Mouse (Mus musculus) frontal cortex, postnatal 10 days (tissue): ENCODE data around the gene Fbxo4.

Experiments used
- DNase-seq, 2 experiments: peaks; one replicate each; pipeline ENCODE4 v3.0.0; 2022; ENCODE audit warnings: low spot score in 2 of 2, mixed read lengths in 1 of 2

Gene Fbxo4

DNA sequence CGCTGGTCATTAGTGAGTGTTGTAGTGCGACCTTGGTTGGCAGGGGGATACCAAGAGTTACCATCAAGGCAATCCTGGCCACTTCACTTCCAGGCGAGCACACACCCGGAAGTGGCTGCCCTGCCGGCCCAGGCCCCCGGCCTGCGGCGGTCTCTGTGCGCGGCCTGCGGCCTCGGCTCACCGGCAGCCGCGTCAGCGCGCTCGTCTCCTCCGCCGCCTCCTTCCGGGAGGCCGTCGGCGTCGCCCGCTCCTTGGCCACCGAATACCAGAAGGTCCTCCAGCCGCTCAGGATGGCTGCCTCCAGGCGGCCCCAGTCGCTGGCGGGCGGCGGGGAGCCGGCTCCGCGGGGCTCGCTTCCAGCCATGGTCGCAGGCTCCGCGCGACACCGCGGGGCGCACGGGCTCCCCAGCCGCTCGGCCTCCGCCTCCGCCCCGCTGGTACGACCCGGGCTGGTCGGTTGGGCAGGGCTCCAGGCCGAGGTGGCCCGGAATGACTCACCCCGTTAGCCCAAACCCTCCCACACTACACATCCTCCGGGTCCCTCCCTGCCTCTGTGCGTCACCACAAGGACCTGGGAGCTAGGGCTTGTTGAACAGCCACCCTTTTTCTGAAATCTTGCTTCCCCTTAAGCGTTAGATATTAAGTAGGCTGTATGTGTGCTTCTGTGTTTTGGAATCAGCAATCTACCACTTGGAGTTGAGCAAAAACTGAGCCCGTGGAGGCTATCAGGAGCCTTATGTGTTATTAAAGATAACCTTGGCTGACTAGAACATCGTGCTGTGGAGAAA, at the start of gene Fbxo4:
Fbxo4 (minus strand) TSS at position 513 of the 788 bp plus-strand sequence.
- peak; percentile 70 to 71 for DNase-seq

DNA sequence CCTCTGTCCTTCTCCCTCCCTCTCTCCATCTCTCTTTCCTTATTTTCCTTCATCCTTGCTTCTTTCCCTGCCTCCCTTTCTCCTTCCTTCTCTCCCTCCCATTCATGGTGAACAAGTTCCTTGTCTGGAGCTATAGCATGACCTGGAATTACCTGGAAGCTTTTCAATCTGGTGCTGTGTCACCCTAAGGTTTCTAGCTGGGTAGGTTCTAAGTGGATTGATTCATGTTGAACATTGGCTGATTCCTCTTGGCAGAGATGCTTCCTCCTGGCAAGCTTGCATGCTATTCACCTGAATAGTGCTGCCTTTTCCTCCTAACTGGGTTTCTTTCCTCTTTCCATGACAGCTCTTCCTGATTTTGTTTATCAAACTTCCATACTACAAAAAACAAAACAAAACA, 49.6 kb upstream of the Fbxo4 start:
- DNase-seq = no peak

DNA sequence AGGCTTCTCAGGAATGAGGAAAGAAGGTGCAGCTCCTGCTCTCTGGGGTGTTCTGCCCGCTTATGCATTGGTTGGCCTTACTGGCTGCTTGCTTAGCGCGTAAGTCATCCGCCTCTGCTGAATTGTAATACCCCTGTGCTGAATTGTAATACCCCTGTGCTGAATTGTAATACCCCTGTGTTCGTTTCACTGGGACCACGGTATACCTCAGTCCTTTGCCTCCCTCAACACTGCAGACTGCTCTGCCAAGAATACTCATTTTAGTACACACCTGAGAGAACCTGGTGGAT, 49.0 kb upstream of the Fbxo4 start:
- DNase-seq = no peak

DNA sequence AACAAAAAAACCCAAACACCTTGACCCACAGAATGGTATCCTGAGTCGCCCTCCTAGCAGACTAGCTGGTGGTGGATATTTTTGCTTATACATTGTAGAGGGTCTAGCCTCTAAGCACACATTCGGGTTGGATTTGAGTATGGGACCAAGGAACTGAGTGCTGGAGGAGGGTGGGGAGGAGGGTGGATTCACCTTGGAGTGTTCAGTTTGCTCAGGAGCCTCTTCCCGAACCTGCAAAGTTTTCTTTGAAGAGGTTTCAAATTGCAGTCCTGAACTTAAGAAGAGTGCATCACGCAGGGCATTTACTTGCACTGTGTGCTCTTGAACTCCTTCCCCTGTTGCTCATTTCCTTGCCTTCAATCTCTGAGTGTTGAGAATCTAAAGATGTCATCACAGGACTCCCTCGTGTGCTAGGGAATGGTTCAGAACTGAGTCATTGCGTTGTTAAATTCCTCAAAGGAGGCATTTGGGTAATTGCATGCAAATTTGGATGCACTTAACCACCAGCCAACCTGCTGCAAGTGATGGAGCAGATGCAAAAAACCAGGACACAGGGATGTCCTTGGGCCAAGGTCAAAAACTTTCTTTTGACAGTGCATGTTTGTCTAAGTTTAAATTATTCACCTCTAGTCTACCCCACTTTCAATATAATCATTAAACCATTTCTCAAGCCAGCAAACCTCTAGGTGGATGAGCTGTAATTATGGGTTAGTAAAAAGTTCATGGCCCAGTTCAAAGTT, 48.5 kb upstream of the Fbxo4 start:
- no peak for DNase-seq

DNA sequence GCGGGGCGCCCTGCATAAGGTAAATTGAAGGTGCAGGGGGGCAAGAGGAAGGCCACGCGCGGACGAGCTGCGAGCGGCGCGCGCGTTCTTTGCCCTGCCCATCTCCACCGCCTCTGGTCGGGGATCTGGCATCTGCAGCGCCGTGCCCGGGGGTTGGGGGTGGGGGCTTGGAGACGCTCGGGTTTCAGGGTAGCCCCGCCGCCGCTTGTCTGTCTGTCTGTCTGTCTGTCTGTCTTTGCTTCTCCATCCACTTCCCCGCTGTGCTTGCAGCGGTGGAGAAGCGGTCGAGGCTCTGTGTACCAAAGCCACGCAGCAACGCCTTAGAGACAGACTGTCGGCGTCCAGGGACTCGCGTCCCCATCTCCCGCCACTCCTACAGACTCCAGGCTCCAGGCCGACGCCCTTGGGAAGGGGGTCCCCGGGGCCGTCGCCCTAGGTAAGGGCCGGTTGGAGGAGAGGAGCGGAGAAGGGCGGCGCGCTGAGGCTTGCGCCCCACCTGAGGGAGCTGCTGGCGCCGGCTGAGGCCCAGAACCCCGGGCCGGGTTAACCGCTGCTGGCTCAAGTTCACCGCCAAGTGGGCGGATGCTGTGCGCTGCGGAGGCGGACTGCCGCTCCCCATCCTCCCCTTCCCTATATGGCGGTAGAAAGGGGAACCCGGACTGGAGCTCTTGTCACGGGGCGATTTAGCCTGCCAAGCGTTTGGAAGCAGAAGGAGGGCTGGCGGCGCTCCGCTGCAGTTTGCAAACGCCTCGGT, 47.6 kb upstream of the Fbxo4 start:
- peak; percentile 74 to 83 for DNase-seq

DNA sequence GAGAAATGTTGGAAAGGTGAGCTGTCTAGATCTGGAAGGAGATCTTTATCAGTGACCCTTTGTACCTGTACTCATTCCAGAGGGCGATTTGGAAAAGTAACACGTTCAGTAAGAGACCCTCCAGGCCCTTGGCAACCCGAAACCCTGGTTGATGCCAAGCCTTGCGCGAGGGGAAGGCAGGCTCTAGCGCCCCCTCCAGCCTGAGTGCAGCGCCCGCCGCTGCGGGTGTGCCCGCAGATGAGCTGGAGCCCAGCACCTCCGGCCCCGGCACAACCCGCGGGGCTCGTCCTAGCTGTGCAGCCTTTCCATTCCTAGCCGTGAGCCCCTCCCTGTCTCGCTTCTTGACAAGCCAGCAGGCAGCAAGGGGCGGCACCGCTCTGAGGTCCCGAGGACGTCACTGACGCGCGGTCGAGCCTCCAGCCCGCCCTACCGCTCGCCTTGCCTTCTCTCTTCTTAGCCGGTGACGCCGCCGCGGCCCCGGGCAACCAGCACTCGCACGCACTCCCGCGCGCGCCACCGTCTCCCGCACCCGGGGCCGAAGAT, 46.9 kb upstream of the Fbxo4 start, which contains the start of gene Oxct1:
Oxct1 (plus strand) TSS at position 153 of the 543 bp plus-strand sequence.
- DNase-seq = peak; percentile 89 to 94

DNA sequence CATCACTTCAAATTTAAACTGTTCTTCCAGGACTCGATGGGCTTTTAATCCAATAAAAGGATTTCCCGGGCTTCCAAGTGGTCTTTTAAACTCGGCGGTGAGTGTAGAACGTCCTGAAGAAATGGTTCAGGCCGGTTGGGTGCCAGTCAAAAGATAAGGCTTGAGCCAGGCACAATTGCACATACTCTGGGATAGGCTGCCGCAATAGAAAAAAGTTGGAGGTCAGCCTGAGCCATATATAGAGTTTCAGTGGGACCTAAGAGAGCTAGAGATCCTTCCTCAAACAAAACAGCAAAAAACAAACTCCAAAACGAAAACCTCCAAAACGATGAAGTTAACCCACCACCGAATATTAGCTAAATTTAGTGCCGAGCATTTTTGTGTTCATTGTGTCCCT, 46.1 kb upstream of the Fbxo4 start:
- DNase-seq = no peak

DNA sequence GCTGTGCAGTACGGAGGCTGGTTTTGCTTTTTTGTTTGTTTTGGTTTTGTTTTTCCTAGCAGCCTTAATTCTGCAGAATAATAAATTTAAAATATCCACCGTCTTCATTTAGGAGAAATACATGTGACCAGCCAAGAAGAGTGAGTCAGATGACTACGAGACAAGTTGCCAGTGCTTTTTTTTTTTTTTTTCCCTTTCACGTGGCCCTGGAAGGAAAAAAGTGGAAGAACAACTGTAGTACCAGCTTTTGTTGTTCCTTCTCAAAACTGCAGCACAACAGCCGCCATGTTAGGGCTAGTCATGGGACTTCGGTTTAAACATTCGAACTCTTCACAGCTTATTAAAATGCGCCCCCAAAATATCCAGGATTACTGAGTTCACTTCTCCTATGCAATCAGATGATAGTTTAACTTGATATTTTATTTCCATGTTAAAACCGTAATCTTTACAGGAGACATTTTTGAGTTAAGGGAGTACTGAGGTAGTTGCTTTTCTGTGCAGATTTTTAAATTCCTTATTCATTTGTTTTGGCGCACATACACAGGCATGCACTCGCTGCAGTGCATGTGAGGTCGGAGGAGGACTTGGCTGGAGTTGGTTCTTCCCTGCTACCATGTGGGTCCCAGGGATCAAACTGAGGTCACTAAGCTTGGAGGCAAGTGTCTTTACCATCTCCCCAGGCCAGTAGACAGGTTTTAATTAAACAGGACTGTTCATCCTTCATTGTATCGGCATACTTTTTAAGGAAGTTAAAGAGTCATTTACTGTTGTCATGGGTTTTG, 45.5 kb upstream of the Fbxo4 start:
- DNase-seq = no peak

DNA sequence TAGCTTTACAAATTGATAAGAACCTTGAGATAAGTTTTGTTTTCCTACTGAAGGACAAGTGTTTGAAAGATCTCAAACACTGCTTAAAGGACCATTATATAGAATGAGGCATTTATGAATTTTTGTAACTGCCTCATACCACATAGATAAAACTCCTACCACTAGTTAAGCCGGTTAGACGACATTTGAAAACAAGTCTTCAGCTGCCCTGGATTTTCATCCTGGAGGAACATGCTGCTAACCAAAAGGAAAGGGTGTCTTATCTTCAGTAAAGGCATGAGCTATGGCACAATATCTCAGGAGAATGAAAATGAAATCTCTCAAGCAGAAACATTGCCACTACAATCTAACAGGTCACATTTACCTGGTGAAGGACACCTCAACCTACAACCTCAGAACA, 44.4 kb upstream of the Fbxo4 start:
- DNase-seq = no peak

DNA sequence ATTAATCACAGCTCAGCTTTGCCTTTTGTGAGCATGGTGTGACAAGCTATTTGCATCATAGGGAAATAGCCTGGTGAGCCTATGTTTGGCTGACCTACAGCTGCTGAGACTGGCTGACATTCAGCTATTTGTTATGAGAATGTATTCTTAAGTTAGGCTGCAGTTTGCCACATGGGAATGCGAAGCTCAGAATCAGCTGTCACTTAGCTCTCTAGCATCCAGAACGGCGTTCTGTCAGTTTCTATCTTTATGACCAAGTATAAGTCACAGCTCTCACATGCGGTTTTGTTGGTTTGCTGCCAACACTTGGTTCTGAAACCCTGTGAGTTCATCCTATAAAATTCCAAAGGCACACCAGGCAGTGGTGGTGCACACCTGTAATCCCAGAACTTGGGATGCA, 41.3 kb upstream of the Fbxo4 start:
- DNase-seq = no peak

DNA sequence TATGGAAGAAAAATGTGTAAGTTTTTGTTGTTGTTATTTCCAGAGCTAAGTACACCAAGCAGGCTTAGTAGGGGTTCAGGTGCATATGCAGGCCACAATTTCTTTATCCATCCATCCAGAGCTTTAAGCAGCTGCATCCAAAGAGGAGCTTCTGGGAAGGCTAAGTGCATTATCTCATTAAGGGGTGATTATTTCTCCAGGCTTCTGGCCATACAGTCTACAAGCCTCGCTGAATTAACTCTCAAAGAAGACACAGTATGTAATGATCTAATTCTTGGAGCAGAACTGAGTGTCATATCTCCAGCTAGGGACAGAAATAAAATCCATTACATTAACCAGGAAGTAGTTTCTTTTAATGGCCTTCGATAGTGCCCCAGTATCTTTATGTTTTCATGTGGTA, 34.5 kb upstream of the Fbxo4 start:
- no peak for DNase-seq

DNA sequence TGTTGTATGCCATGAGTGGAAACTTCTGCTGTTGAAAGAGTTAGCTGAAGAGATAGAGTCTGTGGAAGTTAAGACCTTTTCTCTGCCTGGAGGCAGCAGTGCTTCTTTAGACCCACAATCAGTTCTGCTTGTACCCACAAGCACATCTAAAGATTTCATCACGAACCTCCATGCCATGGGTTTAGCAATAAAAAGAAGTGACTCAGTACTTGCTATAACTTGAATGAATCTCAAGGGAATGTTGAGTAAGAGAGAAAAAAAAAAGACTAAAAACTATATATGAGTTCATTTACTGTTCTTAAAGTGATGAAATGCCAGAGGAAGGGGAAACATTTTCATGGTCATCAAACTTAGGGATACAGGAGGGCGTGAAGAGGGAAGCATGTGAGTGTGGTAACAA, 21.2 kb upstream of the Fbxo4 start:
- DNase-seq = no peak

DNA sequence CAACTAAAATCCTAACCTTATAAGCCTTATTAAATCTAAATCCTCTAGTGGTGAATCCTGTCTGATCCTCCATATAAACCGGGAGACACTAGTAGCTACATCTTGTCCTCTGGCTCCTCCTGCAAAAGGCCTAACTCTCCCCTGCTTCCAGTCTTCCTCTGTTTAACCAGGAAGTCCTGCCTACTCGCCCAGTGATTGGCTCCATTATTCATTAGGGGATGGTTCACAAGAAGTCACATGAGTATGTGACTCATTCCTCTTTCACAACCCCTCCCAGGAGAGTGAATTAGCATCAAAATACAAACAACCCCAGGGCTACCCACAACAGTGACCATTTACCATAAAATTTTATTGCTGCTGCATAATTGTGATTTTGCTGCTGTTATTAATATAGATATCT, 19.8 kb upstream of the Fbxo4 start:
- no peak for DNase-seq

DNA sequence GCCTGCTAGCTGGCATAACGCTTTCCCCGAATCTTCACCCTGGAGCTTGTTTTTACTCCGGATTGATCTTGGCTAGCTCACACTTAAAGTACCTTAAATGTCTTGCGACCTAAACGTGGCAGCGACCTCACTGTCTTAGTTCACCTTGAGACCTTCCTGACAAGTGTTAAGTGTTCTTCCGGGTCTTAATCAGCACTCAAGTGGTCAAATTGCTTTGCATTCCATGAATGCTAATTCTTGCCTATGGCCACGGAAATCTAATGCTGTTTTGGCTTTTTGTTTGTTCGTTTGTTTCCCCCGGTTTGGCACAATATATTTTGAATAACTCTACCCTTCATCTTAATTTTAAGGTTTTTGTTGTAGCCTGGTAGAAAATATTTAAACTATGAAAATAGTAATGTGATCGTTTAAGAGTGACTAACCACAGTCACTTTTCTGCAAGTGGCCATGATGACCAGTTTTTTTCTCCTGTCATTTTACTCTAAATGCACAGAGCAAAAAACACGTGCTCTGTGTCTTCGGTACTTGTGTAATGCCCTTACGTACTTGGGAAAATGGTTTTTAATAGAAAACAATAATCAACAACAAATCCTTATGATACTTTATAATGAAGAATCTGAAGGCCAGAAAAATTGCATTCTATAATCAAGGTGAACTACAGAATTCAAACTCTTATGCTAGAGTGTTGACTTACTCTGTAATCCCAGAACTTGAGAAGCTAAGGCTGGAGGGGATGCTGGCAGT, 17.1 kb upstream of the Fbxo4 start:
- DNase-seq = no peak

DNA sequence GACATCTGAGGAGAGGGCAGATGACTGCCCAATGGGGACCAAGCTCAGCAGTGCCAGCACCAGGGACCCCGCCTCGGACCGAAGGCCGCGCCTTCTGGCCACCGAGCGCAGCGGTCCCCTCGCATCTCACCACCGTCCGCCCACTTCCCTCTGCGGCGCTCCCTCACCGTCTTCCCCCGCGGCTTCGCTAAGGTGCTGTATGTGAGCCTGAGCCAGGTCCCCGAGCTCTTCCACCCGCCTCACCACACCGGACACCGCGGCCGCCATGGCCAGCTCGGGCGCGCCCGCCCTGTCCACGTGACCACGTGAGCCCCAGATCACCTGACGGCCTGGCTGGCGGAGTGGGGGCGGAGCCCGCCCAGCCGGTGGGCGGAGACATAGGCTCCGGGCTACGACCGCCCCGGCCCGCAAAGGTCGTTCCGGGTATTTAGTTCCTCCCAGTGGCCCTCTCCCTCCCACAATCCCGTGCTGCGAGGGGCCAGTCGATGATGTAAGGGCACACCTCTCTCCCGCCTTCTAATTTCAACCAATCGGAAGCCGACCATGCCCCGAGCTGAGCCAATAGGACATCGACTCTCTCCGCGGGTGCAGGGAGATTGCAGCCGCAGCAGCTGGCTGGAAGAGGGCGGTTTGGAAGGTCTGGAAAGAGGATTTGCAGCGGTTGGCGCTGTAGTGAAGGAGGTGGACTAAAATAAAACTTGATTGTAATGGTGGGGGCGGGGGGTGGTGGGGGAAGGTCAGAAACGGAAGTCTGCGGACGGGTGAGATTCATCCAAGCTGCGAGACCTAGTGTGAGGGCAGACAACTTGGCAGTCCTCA, 16.3 kb upstream of the Fbxo4 start, which contains the start of gene AW549877:
AW549877 (minus strand) TSS at position 297 of the 819 bp plus-strand sequence.
- peak; percentile 97 to 99 for DNase-seq

DNA sequence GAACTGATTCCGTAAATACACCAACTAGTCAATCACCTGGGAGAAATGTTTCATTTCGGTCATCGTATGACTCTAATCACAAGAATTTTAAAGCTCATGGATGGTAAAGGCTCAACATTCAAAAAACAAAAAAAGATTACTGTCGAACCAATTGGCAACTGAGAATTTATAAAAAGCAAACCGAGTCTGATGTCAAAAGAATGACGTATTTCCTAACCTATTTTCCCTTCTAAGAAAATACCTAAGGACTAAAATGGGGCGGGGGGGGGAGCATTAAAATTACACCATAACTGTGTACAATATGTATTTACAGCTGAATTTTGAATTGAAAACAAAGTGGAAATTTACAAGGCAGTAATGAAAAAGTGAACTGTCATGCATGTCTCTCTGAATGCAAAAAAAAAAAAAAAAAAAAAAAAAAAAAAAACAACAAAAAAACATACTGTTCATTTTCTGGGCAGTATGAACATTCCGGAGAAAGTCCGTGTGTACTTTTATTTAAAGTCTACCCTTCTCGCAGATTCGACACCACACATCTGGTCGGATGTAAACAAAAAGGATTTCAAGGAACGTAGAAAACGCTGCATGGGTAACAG, 15.6 kb upstream of the Fbxo4 start:
- no peak for DNase-seq

DNA sequence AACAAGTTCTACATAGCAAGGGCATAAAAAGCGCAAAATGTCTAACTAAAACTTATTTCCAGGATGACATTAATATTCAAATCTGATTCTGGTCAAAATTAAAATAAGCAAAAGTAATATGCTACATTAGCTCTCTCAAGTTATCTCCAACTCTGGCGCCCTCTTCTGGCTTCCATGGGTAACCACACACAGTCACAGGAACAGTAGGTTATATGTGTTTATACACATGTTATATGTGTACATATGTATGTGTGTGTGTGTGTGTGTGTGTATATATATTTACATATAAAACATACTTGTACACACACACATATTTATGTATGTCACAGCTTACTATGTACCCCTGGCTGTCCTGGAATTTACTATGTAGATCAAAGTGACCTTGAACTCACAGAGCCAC, 8.6 kb upstream of the Fbxo4 start:
- DNase-seq = no peak

DNA sequence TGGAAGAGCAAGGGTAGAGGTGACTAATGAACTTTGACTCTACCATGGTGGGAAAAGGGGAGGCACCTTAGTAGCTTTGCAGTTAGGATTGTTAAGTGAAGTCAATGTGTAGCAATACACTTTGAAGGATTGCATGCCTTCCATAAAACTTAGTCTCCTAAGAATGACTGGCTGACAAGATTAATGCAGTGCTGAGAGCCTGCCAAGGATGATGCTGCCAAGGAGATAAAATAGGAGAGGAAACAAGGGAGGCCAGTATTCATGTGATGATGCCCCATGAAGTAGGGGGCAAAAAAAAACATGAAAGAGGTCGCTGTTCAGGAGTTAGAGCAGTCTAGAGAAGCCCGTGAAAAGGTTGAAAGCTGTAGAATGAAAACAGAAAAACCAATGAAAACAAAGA, 5.5 kb upstream of the Fbxo4 start:
- no peak for DNase-seq

DNA sequence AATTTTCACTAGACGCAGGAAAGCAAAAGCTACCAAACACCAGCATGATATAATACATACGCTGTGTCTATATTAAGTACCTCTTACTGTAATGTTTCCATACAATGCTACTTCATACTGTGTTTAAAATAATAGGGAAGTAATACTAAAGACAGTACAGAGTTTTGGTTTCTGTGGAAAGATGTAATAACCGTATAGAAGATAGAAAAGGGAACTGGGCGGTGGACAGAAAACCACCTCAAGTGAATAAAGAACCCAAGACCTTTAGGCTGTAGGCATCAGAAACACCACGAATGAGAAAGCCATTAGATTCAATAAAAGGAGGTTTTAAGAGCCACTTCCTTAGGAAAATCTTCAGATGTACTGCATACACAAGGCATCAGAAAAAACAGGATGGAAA, 3.4 kb upstream of the Fbxo4 start:
- DNase-seq = no peak

DNA sequence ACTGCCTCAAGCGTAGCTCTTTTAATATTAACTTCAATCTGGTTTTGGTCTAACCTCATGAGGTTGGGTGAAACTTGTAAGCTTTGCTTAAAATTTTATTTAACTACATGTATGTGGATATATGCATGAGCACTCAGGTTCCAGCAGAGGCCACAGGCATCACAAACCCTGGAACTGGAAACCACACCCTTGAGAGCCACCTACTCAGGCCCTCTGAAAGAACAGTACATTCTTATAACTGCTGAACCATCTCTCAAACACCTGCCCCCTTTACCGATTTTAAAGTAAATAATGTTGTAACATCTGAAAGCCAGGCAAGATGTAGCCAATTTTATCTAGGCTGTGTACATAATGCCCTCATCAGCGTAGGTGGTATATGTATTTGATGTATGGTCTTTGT, 498 bp upstream of the Fbxo4 start:
- DNase-seq = no peak
